Mouse (Mus musculus) forebrain, embryonic 16.5 days (tissue): ENCODE data around the gene Zfp57. TPM values are rescaled to one million over a fixed set of nuclear protein-coding genes. Genes with fewer than 3 reads are reported as not detected.
A peak's percentile ranks its signal among the peaks of the same experiment; 100 is the strongest.
"Not testable (repeated sequence)": the region's sequence is repeated elsewhere in the genome, so short reads cannot be mapped to it uniquely, and the experiment has no call there.

Experiments
- ATAC-seq: fragments of 200-750 bp; cut with Nextera tagmentation; 2 replicates; pipeline ENCODE4 v1.8.0; 2017; ENCODE audit warnings: mild to moderate bottlenecking, moderate library complexity
- H3K27ac ChIP-seq: fragments of 300-500 bp; sonication (generic); 2 replicates; pipeline ENCODE4 v1.5.1; 2014; ENCODE audit warnings: low read length, control low read depth
- H3K27me3 ChIP-seq: fragments of 300-500 bp; sonication (generic); replicated peaks from 2 replicates; pipeline ENCODE4 v1.6.1; 2014; ENCODE audit warnings: low read length; ENCODE audit not compliant: control insufficient read depth, insufficient read depth
- H3K36me3 ChIP-seq: fragments of 300-500 bp; sonication (generic); 2 replicates; pipeline ENCODE4 v1.6.1; 2014; ENCODE audit not compliant: control insufficient read depth, insufficient read depth
- H3K4me1 ChIP-seq: fragments of 300-500 bp; sonication (generic); replicated peaks from 2 replicates; pipeline ENCODE4 v1.6.1; 2014; ENCODE audit warnings: low read length; ENCODE audit not compliant: control insufficient read depth, insufficient read depth
- H3K4me2 ChIP-seq: fragments of 300-500 bp; sonication (generic); 2 replicates; pipeline ENCODE4 v1.6.1; 2014; ENCODE audit warnings: mild to moderate bottlenecking, low read length, control low read depth
- H3K4me3 ChIP-seq: fragments of 300-500 bp; sonication (generic); replicated peaks from 2 replicates; pipeline ENCODE4 v1.5.1; 2014; ENCODE audit warnings: mild to moderate bottlenecking, low read length, control low read depth
- H3K9ac ChIP-seq: fragments of 300-500 bp; sonication (generic); replicated peaks from 2 replicates; pipeline ENCODE4 v1.6.1; 2014; ENCODE audit warnings: low read depth, low read length, control low read depth
- H3K9me3 ChIP-seq: fragments of 300-500 bp; sonication (generic); 2 replicates; pipeline ENCODE4 v1.6.1; 2016; ENCODE audit warnings: low read length; ENCODE audit not compliant: control insufficient read depth
- WGBS: fragments of 180-500 bp; shearing (Covaris S2); extraction: QIAGEN DNeasy Blood & Tissue Kit; methylation state at CpG from one replicate; pipeline ENCODE4 v1.1.7; 2014; 5-methylcytosine and 5-hydroxymethylcytosine counted together
- polyA plus RNA-seq: library from polyadenylated mRNA; unstranded; fragments of >200 nt; fragmentation: Nextera tagmentation; extraction: Ambion mirVana; gene quantifications from 2 replicates; pipeline ENCODE4 v1.2.1, GENCODE M21; 2015

Gene Zfp57
- polyA plus RNA-seq, 1 experiment from 2014 or later: 383 TPM

DNA sequence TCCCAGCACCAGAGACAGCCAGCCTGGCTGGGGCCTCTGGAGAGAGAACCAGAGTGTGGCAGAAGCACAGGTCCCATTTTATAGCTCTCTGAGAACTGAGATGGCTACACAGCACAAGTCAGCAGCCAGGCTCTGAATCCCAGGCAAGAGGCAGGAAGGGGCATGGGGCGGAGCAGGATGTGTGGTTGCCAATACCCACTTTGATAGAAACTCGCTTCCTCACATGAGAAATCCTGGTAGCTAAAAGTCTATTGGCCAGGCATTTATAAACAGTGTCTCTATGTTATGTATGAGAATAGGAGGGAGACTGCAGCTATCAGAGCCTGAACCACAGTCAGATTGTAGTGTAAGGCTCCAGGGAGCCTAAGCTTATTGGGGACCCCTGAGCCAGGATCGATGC, 28.2 kb upstream of the Zfp57 start:
- no peak overlapping the region for H3K4me2 ChIP-seq
- H3K36me3 ChIP-seq: no peaks in the 10 kb centered on the region
- no peaks in the 10 kb centered on the region for H3K27me3 ChIP-seq
- no peaks in the 10 kb centered on the region for H3K9me3 ChIP-seq
- no peak overlapping the region for H3K27ac ChIP-seq
- H3K9ac ChIP-seq: no peak overlapping the region
- ATAC-seq: no peak
- H3K4me1 ChIP-seq: no peaks in the 10 kb centered on the region
- 87% methylated on average over 3 of the region's 3 CpGs for WGBS
- H3K4me3 ChIP-seq: no peak overlapping the region

DNA sequence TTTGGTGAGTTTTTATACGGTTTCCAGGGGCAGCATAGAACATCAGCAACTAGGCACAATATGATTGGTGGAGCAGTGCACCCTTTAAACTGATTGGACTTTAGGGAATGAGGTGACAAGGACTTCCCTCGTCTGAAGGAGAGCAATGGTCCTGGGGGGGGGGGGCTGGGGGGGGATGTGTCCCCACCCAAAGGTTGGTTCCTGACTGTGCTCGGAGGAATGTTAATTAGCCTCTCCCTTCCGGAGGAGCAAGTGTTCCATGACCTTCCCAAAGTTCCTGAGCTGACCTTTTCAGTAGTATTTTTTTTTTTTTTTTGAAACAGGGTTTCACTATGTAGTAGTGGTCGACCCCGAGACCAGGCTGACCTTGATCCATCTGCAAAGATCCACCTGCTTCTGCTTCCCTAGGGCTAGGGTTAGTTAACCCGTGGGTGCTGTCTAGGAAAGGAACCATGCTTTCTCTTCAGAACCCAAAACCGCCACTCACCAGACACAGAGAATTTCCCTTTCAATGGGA, 27.6 kb upstream of the Zfp57 start:
- 79% methylated on average over 8 of the region's 8 CpGs for WGBS
- Histone ChIP-seq H3K36me3 (no peaks in the 10 kb centered on the region), H3K4me1 (no peaks in the 10 kb centered on the region), H3K27me3 (no peaks in the 10 kb centered on the region), H3K4me2 (no peak overlapping the region), H3K4me3 (no peak overlapping the region), H3K27ac (no peak overlapping the region), H3K9ac (no peak overlapping the region), H3K9me3 (no peaks in the 10 kb centered on the region)
- ATAC-seq: no peak

DNA sequence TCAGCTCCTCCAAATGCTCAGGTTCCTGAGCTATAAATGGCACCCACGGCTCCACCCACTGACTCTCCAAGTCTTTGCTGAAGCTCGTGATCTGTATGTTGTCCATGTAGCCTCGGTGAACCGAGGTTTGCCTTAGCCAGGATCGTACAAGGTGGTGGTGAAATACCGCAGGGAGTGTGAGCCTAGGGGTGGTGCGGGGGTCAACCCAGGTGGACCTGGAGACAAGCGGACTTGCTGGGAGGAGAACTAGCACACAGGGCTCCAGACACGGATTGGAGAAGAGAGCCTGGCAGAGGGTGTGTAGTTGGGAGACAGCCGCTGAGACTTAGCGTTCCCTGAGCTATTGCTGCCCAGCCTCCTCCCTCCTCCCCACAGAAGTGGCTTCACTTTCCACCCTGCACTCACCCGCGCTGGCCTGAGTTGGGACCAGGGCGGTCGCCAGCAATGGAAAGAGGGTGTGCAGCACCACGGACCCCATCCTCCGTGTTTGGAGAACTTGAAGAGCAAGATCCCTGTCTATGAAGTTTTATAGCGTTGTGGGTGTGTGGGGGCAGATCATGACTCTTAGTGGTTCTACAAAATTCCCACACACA, 19.6 kb upstream of the Zfp57 start, which contains the start of gene 2410137M14Rik:
Gene 2410137M14Rik (minus strand): TSS at position 17 of the 593 bp plus-strand sequence.
- no peak for ATAC-seq

DNA sequence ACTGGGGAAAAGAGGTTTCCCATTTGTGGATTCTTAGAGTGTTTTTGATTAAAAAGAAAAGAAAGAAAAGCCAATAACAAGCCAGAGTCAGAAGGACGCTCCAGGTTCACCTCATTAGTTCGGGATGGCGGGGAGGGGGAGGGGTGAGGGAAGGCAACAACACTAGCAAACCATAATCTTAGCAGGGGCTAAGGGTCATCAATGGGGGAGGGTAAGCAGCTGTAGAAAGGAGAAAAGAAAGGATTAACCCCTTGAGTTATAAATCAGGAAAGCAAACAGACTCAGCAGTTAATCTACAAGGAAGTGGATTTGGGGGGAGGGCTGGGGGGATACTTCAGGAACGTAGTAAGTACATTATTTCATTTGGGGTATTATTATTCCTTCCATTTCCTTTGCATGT, 19.1 kb upstream of the Zfp57 start:
- Histone ChIP-seq H3K9me3 (no peaks in the 10 kb centered on the region), H3K4me2 (no peak overlapping the region), H3K36me3 (no peaks in the 10 kb centered on the region), H3K9ac (no peak overlapping the region), H3K27ac (no peak overlapping the region), H3K27me3 (no peaks in the 10 kb centered on the region), H3K4me3 (no peak overlapping the region), H3K4me1 (no peaks in the 10 kb centered on the region)
- no peak for ATAC-seq
- WGBS: 5% methylated on average over 4 of the region's 4 CpGs

More for the DNA sequence above, 19.6 kb upstream of the Zfp57 start, which contains the start of gene 2410137M14Rik:
- Histone ChIP-seq H3K36me3 (no peaks in the 10 kb centered on the region), H3K4me1 (no peaks in the 10 kb centered on the region), H3K9me3 (no peaks in the 10 kb centered on the region), H3K9ac (no peak within 1 kb of the TSS), H3K4me2 (no peak within 1 kb of the TSS), H3K4me3 (no peak within 1 kb of the TSS), H3K27me3 (no peaks in the 10 kb centered on the region), H3K27ac (no peak within 1 kb of the TSS)
- WGBS: 10% methylated on average over 18 of the region's 18 CpGs

DNA sequence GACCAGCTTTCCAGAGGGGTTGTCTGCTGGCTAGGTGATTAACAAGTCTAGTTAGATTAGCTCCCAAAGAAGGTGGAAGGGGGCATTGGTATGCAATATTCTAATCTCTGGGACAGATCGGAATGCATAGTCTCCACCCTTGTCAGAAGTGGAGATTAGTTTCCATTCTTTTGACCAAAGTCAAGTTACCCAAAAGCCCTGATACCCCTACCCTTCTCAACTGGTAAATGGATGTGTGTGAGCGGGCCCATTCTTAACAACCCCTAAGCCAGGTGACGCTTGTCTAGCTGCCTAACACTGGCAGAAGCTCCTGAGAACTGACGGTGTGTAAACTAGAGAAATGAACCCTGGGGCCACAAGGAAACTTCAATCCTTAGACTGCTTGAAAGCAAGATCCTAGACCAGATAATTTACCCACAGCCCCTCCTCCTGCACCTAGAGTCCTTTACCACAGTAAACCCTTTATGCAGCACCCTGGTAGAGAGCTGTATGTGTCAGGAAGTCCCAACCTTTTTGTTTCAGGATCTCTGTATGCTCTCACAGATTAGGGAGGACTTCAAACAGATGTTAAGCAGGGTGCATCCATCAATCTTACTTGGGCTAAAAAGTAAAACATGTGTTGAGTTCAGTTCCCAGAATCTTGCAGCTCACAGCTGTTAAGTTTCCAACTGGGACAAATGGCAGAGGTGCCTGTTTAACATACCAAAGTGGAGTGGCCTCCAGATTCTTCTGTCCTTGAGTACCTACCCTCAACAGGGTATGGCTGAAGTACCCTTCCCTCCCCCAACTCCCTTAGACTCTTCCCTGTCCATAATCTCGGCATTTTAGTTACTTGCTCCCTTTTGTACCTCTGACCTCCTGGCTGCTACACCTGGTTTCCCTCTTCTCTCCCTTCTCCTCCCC, 18.5 kb upstream of the Zfp57 start:
- no peak for ATAC-seq
- Histone ChIP-seq H3K27me3 (peaks cover 3% of the 10 kb centered on the region; the same call in 1 of the 2 replicates), H3K4me1 (no peaks in the 10 kb centered on the region), H3K4me3 (no peak overlapping the region), H3K27ac (no peak overlapping the region), H3K9ac (no peak overlapping the region), H3K4me2 (no peak overlapping the region), H3K36me3 (no peaks in the 10 kb centered on the region), H3K9me3 (no peaks in the 10 kb centered on the region)
- 40% methylated on average over 5 of the region's 5 CpGs for WGBS

DNA sequence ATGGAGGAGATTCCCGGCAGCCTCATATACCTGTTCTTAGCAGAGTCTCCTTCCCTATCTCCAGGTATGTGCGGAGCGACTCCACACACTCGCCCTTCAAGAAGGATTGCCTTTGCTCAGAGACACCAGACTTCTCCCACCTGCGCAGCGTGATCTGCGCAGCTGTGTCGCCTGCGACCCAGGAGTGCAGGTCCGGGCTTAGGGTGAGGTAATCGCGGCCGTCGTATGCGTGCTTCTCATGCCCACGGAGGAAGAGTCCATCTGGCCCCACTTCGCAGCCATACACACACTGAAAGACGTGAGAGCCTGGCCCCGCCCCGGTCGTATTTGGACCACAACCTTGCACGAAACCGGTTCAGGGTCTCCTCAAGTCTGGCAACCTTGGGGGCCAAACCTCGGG, 12.5 kb upstream of the Zfp57 start:
- Histone ChIP-seq H3K4me3 (0 out of 2 replicates have a peak overlapping the region, but pooled peaks have one; percentile 9), H3K27ac (no peak overlapping the region), H3K36me3 (no peaks in the 10 kb centered on the region), H3K4me2 (peak overlapping the region; percentile 5; the same call in 1 of the 2 replicates), H3K9me3 (no peaks in the 10 kb centered on the region), H3K9ac (no peak overlapping the region), H3K4me1 (no peaks in the 10 kb centered on the region), H3K27me3 (peaks cover 19% of the 10 kb centered on the region)
- ATAC-seq: 0 out of 2 replicates have a peak, but pooled peaks have one; percentile 12
- WGBS: 6% methylated on average over 24 of the region's 24 CpGs

DNA sequence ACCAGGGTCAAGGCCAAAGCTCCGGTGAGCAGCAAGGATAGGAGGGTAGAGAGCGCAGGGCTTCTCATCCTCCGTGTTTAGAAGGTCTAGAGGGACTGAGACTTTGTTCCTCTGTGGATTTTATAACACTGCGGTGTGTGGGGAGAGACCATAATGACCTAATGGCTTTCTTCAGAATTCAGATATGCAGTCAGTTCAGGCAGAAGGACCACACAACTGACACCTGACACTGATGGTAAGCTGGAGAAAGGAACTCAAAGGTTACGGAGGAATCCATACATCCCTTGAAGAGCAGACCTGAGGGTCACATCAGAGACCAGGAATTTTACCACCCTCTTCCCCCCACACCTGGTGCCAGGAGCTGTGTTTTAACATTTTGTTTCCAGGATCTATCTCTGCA, 11.5 kb upstream of the Zfp57 start, which contains the start of gene H2-M5:
Gene H2-M5 (minus strand): TSS at position 101 of the 400 bp plus-strand sequence.
- no peak for ATAC-seq
- 0 out of 2 replicates have a peak within 1 kb of the TSS, but pooled peaks have one; percentile 9 for H3K4me3 ChIP-seq
- no peaks in the 10 kb centered on the region for H3K36me3 ChIP-seq
- no peak within 1 kb of the TSS for H3K9ac ChIP-seq
- WGBS: 20% methylated on average over 5 of the region's 5 CpGs
- H3K9me3 ChIP-seq: no peaks in the 10 kb centered on the region
- peaks cover 19% of the 10 kb centered on the region for H3K27me3 ChIP-seq
- no peak within 1 kb of the TSS for H3K27ac ChIP-seq
- no peaks in the 10 kb centered on the region for H3K4me1 ChIP-seq
- peak within 1 kb of the TSS; percentile 5; the same call in 1 of the 2 replicates for H3K4me2 ChIP-seq

DNA sequence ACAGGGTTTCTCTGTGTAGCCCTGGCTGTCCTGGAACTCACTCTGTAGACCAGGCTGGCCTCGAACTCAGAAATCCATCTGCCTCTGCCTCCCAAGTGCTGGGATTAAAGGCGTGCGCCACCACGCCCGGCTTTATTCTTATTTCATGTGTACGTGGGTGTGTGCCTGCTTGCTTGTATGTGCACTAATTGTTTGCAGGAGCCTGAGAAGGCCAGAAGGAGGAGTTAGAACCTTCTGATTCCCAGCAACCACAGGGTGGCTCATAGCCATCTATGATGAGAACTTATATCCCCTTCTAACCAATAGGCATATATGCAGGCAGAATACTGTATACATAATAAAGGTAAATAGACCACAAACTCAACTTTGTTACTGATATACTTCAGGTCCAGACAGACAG, 10.3 kb upstream of the Zfp57 start:
- H3K4me3 ChIP-seq, H3K4me1 ChIP-seq, H3K9ac ChIP-seq, ATAC-seq, H3K4me2 ChIP-seq, H3K9me3 ChIP-seq, H3K27ac ChIP-seq, H3K36me3 ChIP-seq: not testable (repeated sequence)
- 89% methylated on average over 5 of the region's 6 CpGs for WGBS
- peaks cover 19% of the 10 kb centered on the region for H3K27me3 ChIP-seq
